Mouse (Mus musculus) cerebellum, adult 9-11 months (tissue): ENCODE measurements at regions not wholly inside any gene's neighbourhood (a gene's known extent, or its start where the extent isn't known, plus 50 kb on each side); places are given as distances from the start of the nearest gene placed in this dataset.

Experiments used
- DNase-seq: peaks from one replicate; pipeline ENCODE4 v3.0.0; 2022

DNA sequence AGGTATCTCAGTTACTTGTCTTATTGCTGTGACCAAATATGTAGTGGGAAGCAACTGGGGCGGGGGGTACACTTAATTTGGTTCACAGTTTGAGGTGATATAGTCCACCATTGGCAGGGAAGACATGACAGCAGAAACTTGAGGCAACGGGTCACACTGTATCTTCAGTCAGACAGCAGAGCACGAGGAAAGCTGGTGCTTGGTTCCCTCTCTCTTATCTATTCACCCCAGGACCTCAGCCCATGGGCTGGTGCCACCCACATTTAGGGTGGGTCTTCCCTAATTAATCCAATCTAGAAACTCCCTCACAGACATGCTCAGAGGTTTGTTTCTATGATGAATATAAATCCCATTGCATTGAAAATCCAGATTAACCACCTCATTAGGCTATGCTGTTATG, 56.5 kb downstream of the Otud1 start:
- DNase-seq, result no peak

DNA sequence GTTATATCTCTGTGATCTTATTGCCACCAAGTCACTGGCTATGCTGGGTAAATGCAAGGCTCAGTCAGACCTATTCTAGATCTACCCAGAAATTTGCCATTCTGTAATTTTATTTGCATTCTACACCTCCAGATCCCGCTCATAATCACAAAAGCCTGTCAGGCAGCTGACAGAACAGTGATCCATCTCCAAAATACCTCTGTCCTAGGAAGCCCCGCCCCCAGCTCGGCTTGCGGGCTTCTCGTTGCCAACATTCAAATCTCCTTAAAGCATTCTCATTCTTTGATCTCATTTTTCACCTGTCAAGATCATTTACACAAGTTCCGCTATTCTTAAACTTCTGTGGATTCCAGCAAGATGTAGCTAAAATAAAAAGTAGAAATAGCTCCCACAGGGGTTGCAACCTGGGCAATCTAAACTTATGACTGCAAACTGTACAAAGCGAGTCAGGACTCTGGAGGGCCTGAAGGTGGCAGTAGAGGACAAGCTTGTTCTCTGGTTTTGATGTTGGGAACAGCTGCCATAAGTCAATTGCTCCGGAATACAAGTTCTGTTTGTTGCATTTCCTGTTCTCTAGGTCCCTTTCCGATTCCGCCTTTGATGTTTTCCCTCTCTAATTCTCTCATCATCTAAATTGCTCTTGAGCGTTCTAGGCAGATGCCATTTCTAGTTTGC, 58.1 kb downstream of the Otud1 start:
- DNase-seq, result peak; percentile 10

DNA sequence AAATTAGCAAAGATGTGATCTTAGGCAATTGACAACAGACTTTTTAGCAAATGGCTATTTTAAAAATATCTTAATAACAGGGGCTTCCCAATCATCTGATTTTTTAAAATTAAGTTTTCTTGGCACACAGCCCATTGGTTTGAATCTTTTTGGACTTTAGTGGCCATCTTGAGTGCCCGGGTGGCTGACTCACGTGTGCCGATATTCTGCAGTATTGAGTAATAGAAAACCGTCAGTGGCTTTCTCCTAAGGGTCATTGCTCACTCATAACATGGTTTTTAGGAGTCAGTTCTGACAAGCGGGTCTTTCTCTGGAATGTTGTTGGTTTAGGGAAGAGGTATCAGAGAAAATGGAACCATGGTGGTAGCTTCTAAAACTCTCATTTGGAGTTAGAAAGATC, 58.8 kb downstream of the Otud1 start:
- no peak for DNase-seq

DNA sequence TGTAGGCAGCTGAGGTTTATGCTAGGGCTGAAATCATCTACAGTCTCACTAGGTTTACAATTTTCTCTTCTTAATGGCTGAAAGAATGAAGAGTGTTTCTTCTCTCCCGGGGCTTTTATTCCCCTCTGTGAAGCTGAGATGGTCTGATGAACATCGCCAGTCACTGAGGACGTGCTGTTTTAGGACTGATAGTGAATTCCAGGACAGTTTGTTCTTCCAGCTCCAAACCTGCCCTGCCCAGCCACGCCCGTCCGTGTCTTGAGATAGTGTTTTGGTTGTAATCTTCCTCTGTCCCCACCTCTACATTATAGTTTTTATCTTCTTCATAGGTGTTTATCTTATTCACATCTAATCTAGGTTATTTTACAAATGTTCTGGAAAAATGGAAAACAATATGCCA, 68.5 kb downstream of the Otud1 start:
- no peak for DNase-seq

DNA sequence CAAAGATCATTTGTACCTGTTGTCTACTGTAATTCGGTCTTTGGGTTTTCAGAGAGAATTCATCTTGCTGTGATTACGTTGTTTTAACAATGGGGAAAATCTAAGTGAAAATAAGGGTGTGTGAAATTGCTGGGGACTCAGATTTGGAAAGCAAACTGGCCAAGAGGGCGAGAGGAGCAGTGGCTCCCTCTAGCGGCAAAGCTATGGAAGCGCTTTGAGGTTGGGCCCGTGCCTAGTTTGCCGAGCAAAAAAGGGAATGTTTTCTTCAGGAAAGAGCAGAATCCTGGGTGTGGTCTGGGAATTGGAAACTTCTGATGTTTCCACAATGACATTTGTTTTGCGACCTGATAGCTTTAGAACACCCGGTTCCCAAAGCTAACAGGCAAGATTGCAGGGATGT, 69.4 kb downstream of the Otud1 start:
- peak; percentile 16 for DNase-seq

DNA sequence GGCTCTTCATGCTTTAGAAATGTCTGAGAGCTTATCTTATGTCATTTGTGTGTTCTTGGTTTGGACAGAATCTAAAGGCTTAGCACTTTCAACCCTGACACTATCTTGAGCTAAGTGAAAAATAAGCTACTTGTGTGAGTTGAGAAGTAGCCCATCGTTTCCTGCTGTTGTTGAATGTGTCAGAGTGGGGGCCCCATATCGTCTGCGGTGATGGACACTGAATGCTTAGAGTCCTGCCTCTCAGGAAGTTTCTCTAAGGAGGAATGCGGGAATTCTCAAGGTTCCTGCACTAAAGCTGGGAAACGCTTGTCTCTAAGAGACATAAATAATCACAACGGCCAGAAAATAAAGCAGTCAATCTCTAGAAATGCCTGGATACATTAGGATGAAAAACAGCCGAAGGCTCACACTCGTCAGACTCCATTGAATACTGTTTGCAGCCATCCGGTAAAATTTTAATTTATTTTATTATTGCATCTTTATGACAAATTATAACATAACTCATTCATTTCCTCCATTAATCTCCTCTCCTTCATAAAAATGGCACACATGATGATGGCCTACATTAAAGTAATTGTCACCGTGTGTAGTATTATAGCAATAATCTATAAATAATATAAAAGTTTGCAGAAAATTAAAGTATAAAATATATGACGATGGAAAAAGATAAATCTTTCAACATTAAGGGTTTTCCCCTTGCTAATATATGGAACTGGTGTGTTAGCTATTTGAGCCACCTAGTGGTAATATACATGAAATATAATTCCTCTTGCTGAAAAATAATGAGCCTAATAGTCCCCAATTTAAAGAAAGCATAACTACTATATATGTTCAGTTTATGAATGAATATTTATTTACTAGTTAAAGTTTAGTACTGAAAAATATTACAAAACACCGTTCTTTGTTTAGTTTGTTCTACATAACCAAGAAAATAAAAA, 75.6 kb downstream of the Otud1 start:
- DNase-seq, result no peak

DNA sequence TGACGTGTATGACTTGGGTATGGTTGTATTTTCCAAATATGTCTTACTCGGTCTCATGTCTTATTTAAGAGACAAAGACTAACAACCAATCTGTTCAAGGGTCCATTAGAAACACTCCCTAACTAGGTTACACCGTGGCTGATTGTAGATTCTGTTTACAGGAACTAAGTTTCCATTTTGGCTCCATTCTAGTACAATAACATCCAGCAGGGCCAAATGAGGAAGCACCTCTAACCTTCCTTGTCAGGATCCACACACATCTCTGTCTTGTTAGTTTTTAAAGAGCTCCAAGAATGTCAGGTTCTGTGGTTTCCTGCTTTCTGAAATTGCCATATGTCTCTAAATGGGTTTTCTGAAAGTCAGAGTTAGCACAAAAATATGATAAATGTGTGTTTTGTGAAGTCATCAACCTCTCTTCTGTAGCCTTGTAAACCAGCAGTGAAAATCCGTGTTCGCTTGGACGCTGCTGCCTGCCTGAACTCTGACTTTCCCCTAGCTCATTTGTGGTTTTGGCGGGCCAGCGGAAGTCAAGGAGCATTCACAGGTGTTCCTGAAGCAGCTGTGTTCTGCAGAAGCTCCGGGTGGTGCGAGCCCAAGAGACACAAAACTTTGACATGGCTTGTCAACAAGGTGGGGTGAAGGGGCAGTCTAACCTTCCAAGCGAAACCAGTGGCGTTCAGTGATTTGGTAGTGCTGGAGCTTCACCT, 76.8 kb downstream of the Otud1 start:
- DNase-seq, result no peak

DNA sequence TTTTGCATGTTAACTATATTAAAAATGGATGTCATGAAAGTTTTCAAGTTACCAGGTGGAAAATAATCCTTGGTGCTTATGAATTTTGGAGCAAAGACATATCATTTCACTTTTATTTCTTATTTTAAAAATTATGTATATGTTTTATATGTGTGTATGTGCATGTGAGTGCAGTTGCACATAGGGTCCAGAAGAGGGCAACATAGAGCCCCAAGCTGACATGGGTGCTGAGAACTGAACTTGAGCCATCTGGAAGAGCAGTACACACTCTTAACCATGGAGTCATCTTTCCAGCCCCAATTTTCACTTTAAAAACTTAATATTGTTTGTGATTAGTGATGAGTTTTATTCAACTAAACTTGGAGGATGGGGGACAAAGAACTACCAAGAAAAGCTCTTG, 84.0 kb downstream of the Otud1 start:
- DNase-seq, result no peak

DNA sequence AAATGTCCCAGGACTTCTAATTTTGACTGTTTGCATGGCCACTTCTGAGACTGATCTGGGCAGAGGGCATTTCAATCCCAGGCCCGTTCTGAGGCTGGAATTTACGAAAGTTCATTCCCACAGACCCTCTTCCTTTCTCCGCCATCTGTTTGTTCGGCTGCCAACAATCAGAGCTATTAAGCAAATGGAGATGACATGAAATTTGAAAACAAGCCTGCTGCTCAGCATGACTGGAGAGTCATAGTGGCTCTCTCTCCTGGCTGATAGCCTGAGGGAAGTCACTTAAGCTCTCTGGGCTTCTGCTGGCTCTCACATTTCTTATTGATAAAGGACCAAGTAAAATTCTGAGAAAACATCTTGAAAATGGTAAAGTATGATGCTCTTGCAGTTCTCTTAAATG, 85.9 kb downstream of the Otud1 start:
- DNase-seq, result peak; percentile 3

DNA sequence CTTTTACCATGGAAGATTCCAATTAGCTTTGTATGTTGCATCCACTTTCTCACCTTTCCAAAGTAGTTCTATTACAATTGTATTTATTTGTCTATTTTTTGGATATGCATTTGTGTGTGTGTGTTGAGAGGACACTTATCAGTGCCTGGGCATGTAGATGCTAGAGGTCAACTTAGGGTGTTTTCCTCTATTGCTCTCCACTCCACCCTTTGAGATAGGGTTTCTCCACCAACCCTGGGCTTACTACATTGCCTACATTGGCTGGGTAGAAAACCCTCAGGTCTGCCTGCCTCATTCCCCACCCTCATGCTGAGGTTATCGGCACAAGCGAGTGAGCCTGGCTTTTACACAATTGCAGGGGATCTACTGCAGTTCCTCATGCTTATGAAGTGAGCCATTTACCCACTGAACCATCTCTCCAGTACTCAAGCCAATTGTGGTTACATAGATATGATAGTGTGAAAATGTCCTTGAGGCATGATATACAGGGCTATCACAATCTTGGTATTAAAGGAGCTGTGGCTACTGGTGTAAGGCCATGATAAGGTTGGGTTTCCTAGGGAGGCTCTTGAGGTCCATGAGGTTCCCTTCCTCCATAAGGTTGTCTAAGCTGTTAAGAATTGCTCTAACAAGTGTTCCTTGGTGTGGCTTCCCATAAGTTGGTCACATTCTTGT, 87.6 kb downstream of the Otud1 start:
- DNase-seq, result no peak

DNA sequence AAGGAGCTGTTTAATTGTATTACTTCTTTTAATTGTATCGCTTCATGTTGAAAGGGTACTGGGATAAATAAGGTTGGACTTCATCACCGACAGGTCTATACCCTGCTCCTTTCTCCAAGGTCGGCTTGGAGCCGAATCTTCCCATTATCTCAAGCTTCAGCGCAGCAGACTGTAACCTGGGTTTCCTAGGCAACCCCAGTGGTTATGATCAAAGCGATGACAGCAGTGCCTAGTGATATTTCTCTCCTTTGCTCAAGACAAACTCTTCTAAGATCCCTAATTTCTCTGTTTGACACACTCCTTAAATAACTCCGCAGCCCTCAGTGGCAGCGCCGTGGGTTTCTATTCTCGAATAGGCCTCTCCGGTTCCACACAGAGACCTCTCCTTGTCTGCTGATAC, 95.2 kb downstream of the Otud1 start:
- DNase-seq, result no peak

DNA sequence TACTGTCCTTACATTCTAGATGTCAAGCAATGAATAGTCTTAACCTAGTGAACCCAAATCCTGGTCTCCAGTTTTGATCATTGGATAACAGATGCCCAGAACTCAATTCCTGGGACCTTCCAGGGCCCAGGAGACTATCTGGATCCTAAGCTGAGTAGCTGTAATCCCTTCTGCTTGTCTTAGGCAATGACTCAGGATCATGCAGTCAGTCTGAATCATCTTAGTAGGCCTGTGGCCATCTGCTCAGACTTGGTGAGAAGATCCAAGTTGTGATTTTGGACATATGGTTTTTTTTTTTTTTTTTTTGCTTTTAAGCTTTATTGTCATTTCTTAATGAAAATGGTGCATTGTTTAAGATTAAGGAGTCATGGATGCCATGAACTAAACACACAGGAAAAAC, 95.9 kb downstream of the Otud1 start:
- DNase-seq, result no peak

DNA sequence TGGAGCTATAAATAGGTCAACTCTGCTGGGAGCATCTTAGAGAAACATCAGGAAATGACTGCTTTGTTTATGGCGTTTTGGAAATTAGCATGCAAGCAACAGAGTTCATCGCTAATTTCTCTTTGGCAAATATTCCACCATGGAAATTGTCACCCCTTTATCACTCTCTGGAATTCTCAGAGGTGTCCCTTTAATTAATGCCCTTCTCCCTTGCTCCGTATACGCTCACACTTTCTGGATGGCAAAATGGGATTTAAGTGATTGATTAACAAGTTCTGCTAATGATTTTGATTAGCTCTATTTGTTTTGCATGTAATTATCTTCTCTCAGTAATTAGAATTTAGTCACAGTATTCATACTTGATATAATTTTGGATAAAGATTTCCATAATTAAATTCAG, 100.4 kb downstream of the Otud1 start:
- no peak for DNase-seq

DNA sequence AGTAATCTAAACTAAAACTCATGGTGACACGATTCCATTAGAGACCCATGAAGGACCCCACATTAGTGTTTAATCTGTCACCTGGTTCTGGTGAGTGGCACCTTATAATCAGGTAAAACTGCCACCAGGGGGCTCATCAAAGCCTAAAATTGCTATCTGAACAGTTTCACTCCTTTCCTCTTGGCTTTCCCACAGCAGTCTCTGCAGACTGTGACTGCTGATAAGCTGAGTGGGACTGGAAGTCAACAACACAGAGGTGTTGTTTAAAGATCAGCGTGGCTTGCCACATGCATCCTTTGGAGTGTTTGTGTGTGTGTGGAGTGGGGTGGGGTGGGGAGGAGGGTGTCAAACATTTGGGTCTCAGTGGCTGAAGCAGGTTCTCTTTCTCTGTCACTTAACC, 101.6 kb downstream of the Otud1 start:
- peak; percentile 3 for DNase-seq

DNA sequence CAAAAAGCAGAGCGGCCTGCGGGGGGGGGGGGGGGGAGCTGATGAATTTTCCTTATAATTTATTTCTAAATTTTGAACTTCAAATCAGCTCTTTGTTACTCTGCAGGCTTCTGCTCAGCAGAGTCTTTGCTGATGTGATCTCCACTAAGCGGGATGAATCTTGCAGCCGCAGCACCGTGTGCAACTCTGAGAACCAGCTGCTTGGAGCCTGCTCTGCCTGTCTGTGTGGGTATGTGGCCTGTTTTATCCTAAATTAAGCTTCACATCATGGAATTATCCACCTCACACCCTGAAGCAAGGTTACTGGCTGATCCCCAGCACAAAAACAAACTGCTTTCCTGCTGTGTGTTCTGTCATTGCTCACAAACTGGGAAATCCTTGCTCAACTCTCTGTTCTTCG, 102.0 kb downstream of the Otud1 start:
- no peak for DNase-seq

DNA sequence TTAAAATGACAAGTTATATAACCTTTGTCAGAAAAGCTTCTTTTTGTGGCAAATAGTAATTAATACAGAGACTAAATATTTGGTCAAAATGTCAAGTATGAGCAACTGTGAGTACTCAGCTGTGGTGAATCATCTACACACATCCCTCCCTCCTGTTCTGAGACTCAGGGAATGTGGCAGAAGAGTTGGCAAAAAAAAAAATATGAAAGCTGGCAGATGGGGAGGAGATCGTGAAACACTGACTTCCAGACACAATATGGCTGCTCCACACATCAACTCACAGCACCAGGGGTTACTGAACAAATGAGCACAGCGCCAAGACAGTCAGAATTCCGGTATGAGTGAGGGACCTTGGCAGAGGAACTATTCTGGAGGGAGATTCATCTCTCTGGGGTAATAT, 105.4 kb downstream of the Otud1 start:
- DNase-seq, result no peak

DNA sequence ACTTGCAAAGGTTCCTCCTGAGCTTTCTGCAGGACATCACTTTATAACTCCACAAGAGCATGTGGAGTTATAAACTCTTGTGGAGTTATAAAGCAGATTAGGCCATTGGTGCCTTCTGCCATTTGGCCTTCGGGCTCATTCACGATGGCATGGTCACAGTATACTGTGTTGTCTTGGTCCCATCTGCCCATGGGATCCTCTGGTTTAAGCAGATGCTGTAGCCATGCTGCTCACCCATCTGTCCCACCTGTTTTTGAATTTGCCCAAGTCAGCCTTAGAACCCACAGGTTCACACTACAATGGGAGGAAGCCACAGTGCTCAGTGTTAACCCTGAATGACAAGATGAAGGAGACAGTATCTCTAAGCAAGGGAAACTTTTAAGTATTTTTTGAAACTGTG, 124.7 kb upstream of the Etl4 start:
- no peak for DNase-seq

DNA sequence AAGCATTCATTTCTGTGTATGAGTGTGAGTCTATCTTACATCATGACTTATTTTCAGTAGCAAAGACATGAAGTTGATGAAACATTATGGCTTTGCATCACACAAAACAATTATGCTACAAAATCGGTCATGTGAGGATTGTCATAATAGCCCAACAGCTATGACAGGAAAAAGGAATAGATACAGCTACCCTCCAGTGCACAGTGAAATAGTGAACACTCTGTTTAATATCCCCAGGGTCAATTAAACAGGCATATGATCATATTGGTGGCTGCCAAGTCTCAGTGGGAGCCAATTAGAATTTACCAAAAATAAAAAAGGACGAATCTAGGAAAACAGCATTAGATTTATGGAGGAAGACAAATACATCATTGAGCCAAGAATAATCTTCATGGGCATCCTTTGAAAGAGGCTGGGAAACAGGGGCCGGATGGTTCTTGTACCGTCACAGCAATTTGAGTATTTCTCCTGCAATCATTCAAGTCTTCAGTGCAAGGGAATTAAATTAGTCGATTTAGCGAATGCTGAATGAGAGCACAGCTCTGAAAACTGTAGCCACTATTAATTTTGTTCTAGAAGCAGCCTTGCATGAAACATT, 123.8 kb upstream of the Etl4 start:
- no peak for DNase-seq

DNA sequence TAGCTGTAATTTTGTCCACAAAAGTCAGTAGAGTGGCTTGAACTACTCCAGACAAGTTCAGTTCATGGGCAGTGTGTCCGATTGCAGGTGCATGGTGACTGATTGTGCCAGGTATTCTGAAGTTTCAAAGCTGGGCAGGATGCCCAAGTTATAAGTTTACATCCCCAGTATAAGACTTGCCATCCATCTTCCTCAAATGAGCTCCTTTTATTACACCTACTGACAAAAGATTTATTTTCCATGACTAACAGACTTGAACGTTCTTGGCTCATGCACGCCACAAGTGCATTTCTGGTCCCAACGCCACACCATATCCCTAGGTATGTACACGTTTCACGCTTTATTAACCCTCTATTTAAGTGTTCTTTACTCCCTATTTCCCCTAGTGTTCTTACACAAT, 117.4 kb upstream of the Etl4 start:
- DNase-seq, result no peak

DNA sequence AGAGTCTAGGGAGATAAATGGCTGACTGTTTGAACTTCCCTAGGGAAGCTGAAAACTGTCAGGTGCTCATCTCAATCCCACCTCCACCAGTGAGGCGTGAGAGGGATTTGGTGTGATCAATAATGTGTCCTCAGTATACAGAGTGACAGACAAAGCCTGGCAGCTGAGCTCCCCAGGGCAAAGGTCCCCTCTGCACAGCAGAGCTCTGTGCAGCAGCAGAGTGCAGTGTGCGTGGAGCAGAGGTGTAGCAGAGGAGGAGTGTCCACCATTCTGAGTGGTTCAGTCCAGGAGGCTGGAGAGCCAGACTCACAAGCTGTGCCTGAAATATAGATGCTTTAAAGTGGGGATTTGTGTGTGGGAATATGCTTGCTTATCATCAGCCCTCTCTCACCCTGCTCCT, 112.8 kb upstream of the Etl4 start:
- no peak for DNase-seq
